Mouse (Mus musculus) neural tube, postnatal 0 days (tissue): ENCODE results near the gene Gm13305. TPM values are rescaled to one million over a fixed set of nuclear protein-coding genes. Genes with fewer than 3 reads are reported as not detected.

Source experiments
- polyA plus RNA-seq: library from polyadenylated mRNA; unstranded; fragments of >200 nt; fragmentation: Nextera tagmentation; extraction: Ambion mirVana; gene quantifications from 2 replicates; pipeline ENCODE4 v1.2.1, GENCODE M21; 2015

Gene Gm13305
- not detected in 2 replicates for polyA plus RNA-seq

GRCm38 (mm10) chr4:42168503-42168902 lies at the start of gene Gm13305:
Gene Gm13305 (minus strand): TSS chr4:42168603.

GRCm38 (mm10) chr4:42153136-42153535 lies 15.3 kb downstream of the Gm13305 start, which contains the start of gene Gm13306:
Gene Gm13306 (plus strand): TSS chr4:42153436.

GRCm38 (mm10) chr4:42114517-42114916 lies 53.9 kb downstream of the Gm13305 start, which contains the start of gene Gm13304:
Gene Gm13304 (plus strand): TSS chr4:42114817.

Other genes with a start within 250 kb of the Gm13305 start
- 7.9 and 8.3 TPM in 2 replicates for gene Gm20878, start 227.0 kb downstream of the Gm13305 start, polyA plus RNA-seq
- gene Fam205a4, start 202.5 kb downstream of the Gm13305 start, polyA plus RNA-seq, result 1.3 and 1.6 TPM in 2 replicates
- 0.44 and 0.85 TPM in 2 replicates for gene Gm21093, start 133.9 kb downstream of the Gm13305 start, polyA plus RNA-seq
- not detected in 2 replicates for gene Gm3893, start 77.4 kb downstream of the Gm13305 start, polyA plus RNA-seq
- not detected in 2 replicates for gene Gm13304, start 53.8 kb downstream of the Gm13305 start, polyA plus RNA-seq
- 4.6 and 5.1 TPM in 2 replicates for gene Gm13306, start 15.2 kb downstream of the Gm13305 start, polyA plus RNA-seq
- gene Gm10600, start 72.0 kb upstream of the Gm13305 start, polyA plus RNA-seq, result not detected in 2 replicates
- not detected in 2 replicates for gene Ccl21b, start 87.2 kb upstream of the Gm13305 start, polyA plus RNA-seq
- not detected in 2 replicates for gene Gm21953, start 125.7 kb upstream of the Gm13305 start, polyA plus RNA-seq
- gene Fam205a3, start 149.7 kb upstream of the Gm13305 start, polyA plus RNA-seq, result not detected in 2 replicates